Mouse (Mus musculus) gastrocnemius, adult 2 months (tissue): ENCODE measurements at regions not wholly inside any gene's neighbourhood (a gene's known extent, or its start where the extent isn't known, plus 50 kb on each side); places are given as distances from the start of the nearest gene placed in this dataset.
A peak's percentile ranks its signal among the peaks of the same experiment; 100 is the strongest.

Experiments used
- DNase-seq: peaks from one replicate; pipeline ENCODE4 v3.0.0; 2022
- H3K27ac ChIP-seq: fragments of 200-600 bp; 2 replicates; pipeline ENCODE4 v1.8.1; 2022; ENCODE audit warnings: mild to moderate bottlenecking
- H3K4me3 ChIP-seq: fragments of 200-600 bp; 2 replicates; pipeline ENCODE4 v1.8.1; 2022; ENCODE audit warnings: mild to moderate bottlenecking, moderate library complexity
- CTCF ChIP-seq: fragments of 200-600 bp; IDR thresholded peaks from 2 replicates; pipeline ENCODE4 v1.8.1; 2022; ENCODE audit warnings: antibody characterized with exemption, mild to moderate bottlenecking, moderate library complexity
- intact Hi-C: fragments of 180-260 bp; cut with DNase I; formaldehyde crosslinking; loops from one replicate; pipeline ENCODE4 v1.15.1; 2025

GRCm38 (mm10) chr11:117538732-117539131 lies 54.6 kb downstream of the Gm11733 start:
- Histone ChIP-seq H3K27ac (no peak overlapping the region), H3K4me3 (no peak overlapping the region)
- DNase-seq, result no peak
- intact Hi-C loops, result no loop called here
- no peak for TF ChIP-seq CTCF

DNA sequence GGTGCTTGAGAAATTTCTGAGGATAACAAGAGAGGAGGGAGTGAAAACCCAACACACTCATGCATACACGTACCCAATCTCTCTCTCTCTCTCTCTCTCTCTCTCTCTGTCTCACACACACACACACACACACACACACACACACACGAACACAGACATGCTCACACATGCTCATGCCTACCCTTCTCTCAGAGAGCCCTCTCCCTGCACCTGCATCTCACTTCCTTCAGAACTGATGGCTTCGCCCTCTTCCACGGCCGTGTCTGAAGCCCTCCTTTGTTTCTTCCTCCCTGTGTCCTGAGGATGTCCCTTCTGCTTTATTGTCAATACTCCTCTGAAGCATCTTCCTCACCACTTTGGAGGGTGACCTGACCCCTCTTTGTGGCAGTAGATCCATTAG lies 56.4 kb downstream of the Gm11733 start:
- no peak overlapping the region for H3K4me3 ChIP-seq
- DNase-seq, result no peak
- TF ChIP-seq CTCF, result no peak
- H3K27ac ChIP-seq, result peak overlapping the region; percentile 20
- intact Hi-C loops, result loop anchor here (5.0 kb wide), 2 partner anchors 57 to 107 kb away; no protein-coding TSS in a partner anchor

- peak; percentile 51 for DNase-seq
- H3K4me3 ChIP-seq, result no peak overlapping the region
- no peak for TF ChIP-seq CTCF
- peak overlapping the region; percentile 92 for H3K27ac ChIP-seq
- intact Hi-C loops, result loop anchor here (5.0 kb wide), 2 partner anchors 56 to 106 kb away; no protein-coding TSS in a partner anchor
These were observed 57.2 kb downstream of the Gm11733 start for GRCm38 (mm10) chr11:117541205-117541884.

- DNase-seq, result peak; percentile 89
These were observed 59.0 kb downstream of the Gm11733 start for GRCm38 (mm10) chr11:117543191-117543590.

GRCm38 (mm10) chr11:117544507-117544906 lies 60.3 kb downstream of the Gm11733 start:
- DNase-seq, result no peak
- H3K27ac ChIP-seq, result peak overlapping the region; percentile 92; the same call in 1 of the 2 replicates
- TF ChIP-seq CTCF, result no peak
- intact Hi-C loops, result loop anchor here (2.0 to 5.0 kb wide), 3 partner anchors 24 to 103 kb away; no protein-coding TSS in a partner anchor
- H3K4me3 ChIP-seq, result no peak overlapping the region

More at GRCm38 (mm10) chr11:117543191-117543590, 59.0 kb downstream of the Gm11733 start:
- no peak overlapping the region; the same call in 1 of the 2 replicates for H3K4me3 ChIP-seq
- H3K27ac ChIP-seq, result peak overlapping the region; percentile 92
- intact Hi-C loops, result loop anchor here (5.0 kb wide), 2 partner anchors 54 to 104 kb away; no protein-coding TSS in a partner anchor
- TF ChIP-seq CTCF, result no peak

- Histone ChIP-seq H3K4me3 (no peak overlapping the region), H3K27ac (no peak overlapping the region)
- intact Hi-C loops, result loop anchor here (2.0 to 5.0 kb wide), 3 partner anchors 24 to 102 kb away; no protein-coding TSS in a partner anchor
- no peak for DNase-seq
- no peak for TF ChIP-seq CTCF
These were observed 60.8 kb downstream of the Gm11733 start for GRCm38 (mm10) chr11:117544926-117545325.

DNA sequence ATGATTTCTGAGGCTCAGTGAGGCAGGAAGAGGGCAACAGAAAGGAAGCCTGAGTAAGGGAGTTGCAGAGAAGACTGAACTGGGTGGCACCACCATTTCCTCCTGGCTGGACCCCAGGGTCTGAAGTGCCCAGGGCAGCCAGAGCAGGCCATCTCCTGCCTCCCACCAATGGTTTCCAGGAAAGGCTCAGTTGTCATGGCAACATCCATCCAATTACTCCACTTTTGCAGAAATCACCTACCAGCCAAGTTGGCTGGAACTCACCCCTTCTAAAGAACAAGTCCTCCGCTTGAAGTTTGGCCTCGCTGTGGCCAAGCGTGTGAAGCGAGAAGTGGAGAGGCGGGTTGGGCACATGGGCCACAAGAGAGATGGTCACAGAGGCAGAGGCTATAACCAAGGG lies 67.8 kb downstream of the Gm11733 start:
- H3K27ac ChIP-seq, result peak overlapping the region; percentile 72
- no peak for DNase-seq
- no peak overlapping the region for H3K4me3 ChIP-seq
- no peak for TF ChIP-seq CTCF
- intact Hi-C loops, result no loop called here

DNA sequence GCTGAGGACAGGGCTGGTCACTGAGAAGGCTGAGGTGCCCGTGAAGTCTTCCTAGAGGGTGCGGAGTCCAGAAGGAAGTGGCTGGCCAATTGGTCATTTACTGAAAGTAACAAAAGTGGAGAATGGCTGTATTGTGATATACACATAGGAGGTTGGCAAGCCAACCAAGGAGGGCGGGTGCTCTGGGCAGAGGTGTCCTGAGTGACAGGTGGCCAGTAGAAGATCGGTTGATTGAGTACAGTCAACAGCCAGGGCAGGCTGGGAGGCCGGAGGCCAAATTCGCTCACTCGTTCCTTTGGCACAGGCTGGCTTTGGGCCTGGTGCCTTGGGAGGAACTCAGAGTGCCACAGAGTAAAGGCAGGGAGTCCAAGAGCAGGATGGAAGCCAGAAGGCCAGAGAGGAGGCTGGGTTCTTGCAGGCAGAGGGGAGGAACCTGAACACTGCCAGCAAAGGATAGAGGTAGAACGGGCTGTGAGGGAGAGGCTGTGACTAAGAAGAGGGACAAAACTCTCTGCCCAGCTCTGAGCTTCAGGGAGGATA lies 68.3 kb downstream of the Gm11733 start:
- peak; percentile 87 for DNase-seq
- intact Hi-C loops, result no loop called here
- Histone ChIP-seq H3K4me3 (no peak overlapping the region), H3K27ac (peak overlapping the region; percentile 72)
- TF ChIP-seq CTCF, result no peak

GRCm38 (mm10) chr11:117554111-117554510 lies 69.9 kb downstream of the Gm11733 start:
- intact Hi-C loops, result no loop called here
- no peak for TF ChIP-seq CTCF
- no peak overlapping the region for H3K4me3 ChIP-seq
- peak overlapping the region; percentile 84 for H3K27ac ChIP-seq
- no peak for DNase-seq

- DNase-seq, result peak; percentile 88
- intact Hi-C loops, result no loop called here
- no peak for TF ChIP-seq CTCF
- Histone ChIP-seq H3K4me3 (peak overlapping the region; percentile 62), H3K27ac (peak overlapping the region; percentile 94)
These were observed 73.6 kb downstream of the Gm11733 start for GRCm38 (mm10) chr11:117557474-117558381.

DNA sequence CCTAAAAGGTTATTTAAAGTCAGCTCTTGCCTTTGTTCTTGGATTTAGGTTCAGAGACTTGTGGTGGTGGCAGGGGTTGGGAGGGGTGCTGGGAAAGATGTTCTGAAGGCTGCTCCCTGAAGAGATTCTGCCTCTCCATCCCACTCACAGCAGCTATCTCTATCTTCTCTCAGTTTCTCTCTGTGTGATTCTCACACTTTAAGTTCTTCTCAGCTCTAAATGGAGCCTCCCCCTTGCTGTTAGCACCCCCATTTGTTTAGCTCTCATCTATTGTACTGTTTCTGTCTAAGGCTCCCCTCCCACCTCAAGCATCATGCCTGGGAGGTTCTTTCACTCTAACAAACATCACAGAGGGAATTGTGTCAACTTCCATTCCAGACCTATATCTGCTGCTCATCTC lies 75.7 kb downstream of the Gm11733 start:
- intact Hi-C loops, result no loop called here
- no peak overlapping the region for H3K4me3 ChIP-seq
- H3K27ac ChIP-seq, result peak overlapping the region; percentile 94
- no peak for DNase-seq
- TF ChIP-seq CTCF, result no peak

GRCm38 (mm10) chr11:117567961-117568605 lies 83.9 kb downstream of the Gm11733 start:
- DNase-seq, result peak; percentile 44
- intact Hi-C loops, result loop anchor here (2.0 kb wide), 1 partner anchor 23 kb away; no protein-coding TSS in a partner anchor

More at GRCm38 (mm10) chr11:117567961-117568605, 83.9 kb downstream of the Gm11733 start:
- Histone ChIP-seq H3K27ac (peak overlapping the region; percentile 86), H3K4me3 (peak overlapping the region; percentile 23; the same call in 1 of the 2 replicates)
- TF ChIP-seq CTCF, result no peak
